Comparison of ENCODE assay signal across 8 mouse cellular contexts in genomic region chr19:6085417-6085879, GRCm38 (mm10). TPM values are rescaled to one million over a fixed set of nuclear protein-coding genes. Genes with fewer than 3 reads are reported as not detected.
A peak's percentile ranks its signal among the peaks of the same experiment; 100 is the strongest.
DNase-seq lines count a peak whose midpoint lies in the region; ATAC-seq and TF ChIP-seq lines count a peak whose summit lies in the region.

No protein-coding gene starts in this region.

- no peak overlapping the region for H3K27ac ChIP-seq in heart, adult 2 months
- H3K27ac ChIP-seq in heart, embryonic 14.5 days (replicated peaks in 1 of 2; ENCODE audit: control insufficient read depth in 1 of 2, insufficient read depth in 1 of 2, low read depth in 2 of 2, low read length in 2 of 2): peak overlapping the region; percentile 42 to 63; a peak in 2 of 4 replicates

- H3K9ac ChIP-seq in heart, adult 2 months (ENCODE audit: low read depth, low read length): no peak overlapping the region
- peak overlapping the region; percentile 83 for H3K9ac ChIP-seq in heart, embryonic 14.5 days (ENCODE audit: low read length)

- no peak for TF ChIP-seq CTCF in heart, adult 2 months (IDR thresholded peaks at IDR 0.05)

- under 1% methylated on average over 17 of the region's 17 CpGs for WGBS in heart, adult 2 months
- WGBS in heart, embryonic 14.5 days: 1% methylated on average over 17 of the region's 17 CpGs

- no peaks in the 10 kb centered on the region for H3K27me3 ChIP-seq in heart, adult 2 months (ENCODE audit: control insufficient read depth, insufficient read depth, low read length)
- H3K27me3 ChIP-seq in heart, embryonic 14.5 days (ENCODE audit: control insufficient read depth, insufficient read depth, low read length): no peaks in the 10 kb centered on the region

- TF ChIP-seq POLR2A in heart, adult 2 months (IDR thresholded peaks at IDR 0.05; ENCODE audit: insufficient read depth, low read depth, low read length): no peak

- H3K4me2 ChIP-seq in heart, embryonic 14.5 days (ENCODE audit: low read length): peak overlapping the region; percentile 81

- ATAC-seq in heart, embryonic 14.5 days (ENCODE audit: insufficient number of reproducible peaks, insufficient read depth, low FRiP score, low read depth): peak; percentile 57
- peak; percentile 77 for ATAC-seq in megakaryocyte, adult 5-6 weeks (ENCODE audit: poor library complexity, severe bottlenecking)

- DNase-seq in heart, adult 2 months: peak in 1 of 2 experiments; percentile 49
- no peak for DNase-seq in heart, adult 8-10 months (ENCODE audit: low spot score)
- DNase-seq in c-Kit-negative CD71-positive TER-119-positive erythroid progenitor cells, embryonic 14.5 days (ENCODE audit: low read depth, low spot score): peak; percentile 72
- peak; percentile 70 for DNase-seq in kidney, postnatal 14 days
- DNase-seq in spleen, postnatal 14 days (ENCODE audit: low spot score in 2 of 2): peak; percentile 47 to 49
- no peak for DNase-seq in ovary, postnatal 14 days (ENCODE audit: low spot score)

- no peaks in the 10 kb centered on the region for H3K9me3 ChIP-seq in heart, embryonic 14.5 days (ENCODE audit: control insufficient read depth, low read length)

- 0 out of 2 replicates have a peak, but pooled peaks cover 2% of the 10 kb centered on the region for H3K79me2 ChIP-seq in heart, adult 2 months (replicated peaks; ENCODE audit: control insufficient read depth, insufficient read depth, low read length)

- no peak for TF ChIP-seq EP300 in heart, adult 2 months (IDR thresholded peaks at IDR 0.05; ENCODE audit: insufficient read depth, low read depth, low read length)

- intact Hi-C loops in heart, adult 2 months (cut with DNase I): loop anchor here (2.0 to 10.0 kb wide), 2 partner anchors 33 to 249 kb away; partner anchors contain the start of genes Men1 and Sac3d1

- H3K4me3 ChIP-seq in heart, adult 2 months: peak overlapping the region; percentile 62
- H3K4me3 ChIP-seq in heart, embryonic 14.5 days (ENCODE audit: control insufficient read depth in 1 of 2, insufficient read depth in 1 of 2, low read depth in 1 of 2, low read length in 2 of 2): peak overlapping the region; percentile 81 to 84

- peaks cover 4% of the 10 kb centered on the region for H3K4me1 ChIP-seq in heart, adult 2 months (ENCODE audit: control insufficient read depth, insufficient read depth, low read length)
- peaks cover 5 to 17% of the 10 kb centered on the region in 2 experiments; a peak in 3 of 4 replicates for H3K4me1 ChIP-seq in heart, embryonic 14.5 days (ENCODE audit: control insufficient read depth in 2 of 2, insufficient read depth in 2 of 2, low read length in 2 of 2)

- no peaks in the 10 kb centered on the region for H3K36me3 ChIP-seq in heart, adult 2 months (ENCODE audit: control insufficient read depth, insufficient read depth, low read length)
- peaks cover 70% of the 10 kb centered on the region for H3K36me3 ChIP-seq in heart, embryonic 14.5 days (ENCODE audit: control insufficient read depth, insufficient read depth, low read length)

RNA-seq across cellular contexts. Expression of gene Cdca5, which starts 0.7 kb away (rescaled TPM):
- total RNA-seq in heart, adult 2 months (2021): not detected
- polyA plus RNA-seq in heart, adult 2 months (2012; rRNA removed): 0.09 and 0.27 TPM in 2 replicates
- under 1 TPM in 1 of 4 experiments, not detected in 3; 0.16 TPM for total RNA-seq in heart, adult 8-10 months (2022)
- polyA plus RNA-seq in heart, embryonic 14.5 days (2014; fragmentation: Nextera tagmentation; extraction: Ambion mirVana): 24.0 and 24.5 TPM in 2 replicates
- 30.5 and 32.2 TPM in 2 replicates for total RNA-seq in megakaryocyte, adult 5-6 weeks (2015)
- 24.3 and 26.6 TPM in 2 replicates for total RNA-seq in megakaryocyte, adult 5-6 weeks (2017)

RNA-seq across cellular contexts. Expression of gene Zfpl1, which starts 0.7 kb away (rescaled TPM):
- total RNA-seq in heart, adult 2 months (2021): 10 to 100 TPM; 13.8 to 15.6 TPM
- 47.5 and 50.7 TPM in 2 replicates for polyA plus RNA-seq in heart, adult 2 months (2012; rRNA removed)
- 10 to 100 TPM; 15.4 to 20.8 (median 17.4) TPM for total RNA-seq in heart, adult 8-10 months (2022)
- polyA plus RNA-seq in heart, embryonic 14.5 days (2014; fragmentation: Nextera tagmentation; extraction: Ambion mirVana): 46.6 and 52.9 TPM in 2 replicates
- total RNA-seq in megakaryocyte, adult 5-6 weeks (2015): 15.3 and 15.8 TPM in 2 replicates
- total RNA-seq in megakaryocyte, adult 5-6 weeks (2017): 29.2 and 33.7 TPM in 2 replicates

RNA-seq across cellular contexts. Expression of gene Gm28374, which starts 3.4 kb away (rescaled TPM):
- not detected for total RNA-seq in heart, adult 2 months (2021)
- not detected in 2 replicates for polyA plus RNA-seq in heart, adult 2 months (2012; rRNA removed)
- total RNA-seq in heart, adult 8-10 months (2022): not detected
- 0.47 and 0.49 TPM in 2 replicates for polyA plus RNA-seq in heart, embryonic 14.5 days (2014; fragmentation: Nextera tagmentation; extraction: Ambion mirVana)
- total RNA-seq in megakaryocyte, adult 5-6 weeks (2015): not detected in 2 replicates
- 0.33 and 0.51 TPM in 2 replicates for total RNA-seq in megakaryocyte, adult 5-6 weeks (2017)

RNA-seq across cellular contexts. Expression of gene Tmem262, which starts 5.6 kb away (rescaled TPM):
- not detected for total RNA-seq in heart, adult 2 months (2021)
- not detected in 2 replicates for polyA plus RNA-seq in heart, adult 2 months (2012; rRNA removed)
- not detected for total RNA-seq in heart, adult 8-10 months (2022)
- polyA plus RNA-seq in heart, embryonic 14.5 days (2014; fragmentation: Nextera tagmentation; extraction: Ambion mirVana): not detected in 2 replicates
- total RNA-seq in megakaryocyte, adult 5-6 weeks (2015): not detected in 2 replicates
- not detected in 2 replicates for total RNA-seq in megakaryocyte, adult 5-6 weeks (2017)

RNA-seq across cellular contexts. Expression of gene Vps51, which starts 8.4 kb away (rescaled TPM):
- 10 to 100 TPM; 19.1 to 22.0 TPM for total RNA-seq in heart, adult 2 months (2021)
- 35.1 and 39.0 TPM in 2 replicates for polyA plus RNA-seq in heart, adult 2 months (2012; rRNA removed)
- total RNA-seq in heart, adult 8-10 months (2022): 10 to 100 TPM; 18.3 to 23.7 (median 21.1) TPM
- 36.9 and 44.8 TPM in 2 replicates for polyA plus RNA-seq in heart, embryonic 14.5 days (2014; fragmentation: Nextera tagmentation; extraction: Ambion mirVana)
- 49.2 and 58.3 TPM in 2 replicates for total RNA-seq in megakaryocyte, adult 5-6 weeks (2015)
- 72.9 and 78.7 TPM in 2 replicates for total RNA-seq in megakaryocyte, adult 5-6 weeks (2017)

Comparison
In these comparisons a context has a peak if more than half of its experiments do, and no peak if none do; other contexts are left out.
1. DNase-seq: peak in c-Kit-negative CD71-positive TER-119-positive erythroid progenitor cells, embryonic 14.5 days (single experiment), kidney, postnatal 14 days (single experiment) and spleen, postnatal 14 days (2 of 2); none in heart, adult 8-10 months (single experiment) and ovary, postnatal 14 days (single experiment).
2. RNA of gene Cdca5, which starts 0.7 kb away (total RNA-seq): 24.3 to 32.2 TPM in megakaryocyte, adult 5-6 weeks; 0.16 TPM in heart, adult 8-10 months and not detected in heart, adult 2 months; every median in the first group is over 10 times any median in the second.